Mouse (Mus musculus) limb, embryonic 14.5 days (tissue): ENCODE measurements around the gene Bcl2l13. TPM values are rescaled to one million over a fixed set of nuclear protein-coding genes. Genes with fewer than 3 reads are reported as not detected.
"Not testable (repeated sequence)": the region's sequence is repeated elsewhere in the genome, so short reads cannot be mapped to it uniquely, and the experiment has no call there.

Source experiments
- ATAC-seq: fragments of 200-750 bp; cut with Nextera tagmentation; 2 replicates; pipeline ENCODE4 v1.8.0; 2017; ENCODE audit warnings: low read depth, moderate number of reproducible peaks, moderate TSS enrichment; ENCODE audit not compliant: low FRiP score
- DNase-seq: peaks from one replicate; pipeline ENCODE4 v3.0.0-alpha.2; 2015; ENCODE audit warnings: low spot score
- H3K27ac ChIP-seq: fragments of 300-500 bp; sonication (generic); replicated peaks from 2 replicates; pipeline ENCODE4 v1.5.1; 2014; ENCODE audit warnings: low read depth, mild to moderate bottlenecking, low read length, moderate library complexity, mixed read lengths
- H3K27me3 ChIP-seq: fragments of 300-500 bp; sonication (generic); 2 replicates; pipeline ENCODE4 v1.6.1; 2014; ENCODE audit warnings: low read length, mixed read lengths; ENCODE audit not compliant: control insufficient read depth, insufficient read depth
- H3K36me3 ChIP-seq: fragments of 300-500 bp; sonication (generic); 2 replicates; pipeline ENCODE4 v1.6.1; 2014; ENCODE audit warnings: mild to moderate bottlenecking, low read length, moderate library complexity, mixed read lengths; ENCODE audit not compliant: control insufficient read depth, insufficient read depth
- H3K4me1 ChIP-seq: fragments of 300-500 bp; sonication (generic); 2 replicates; pipeline ENCODE4 v1.6.1; 2014; ENCODE audit warnings: antibody characterized with exemption, low read length, mixed read lengths; ENCODE audit not compliant: control insufficient read depth, insufficient read depth
- H3K4me2 ChIP-seq: fragments of 300-500 bp; sonication (generic); replicated peaks from 2 replicates; pipeline ENCODE4 v1.6.1; 2014; ENCODE audit warnings: low read depth, mild to moderate bottlenecking, low read length, moderate library complexity; ENCODE audit not compliant: severe bottlenecking
- H3K4me3 ChIP-seq: fragments of 300-500 bp; sonication (generic); replicated peaks from 2 replicates; pipeline ENCODE4 v1.5.1; 2014; ENCODE audit warnings: low read length
- H3K9ac ChIP-seq: fragments of 300-500 bp; sonication (generic); 2 replicates; pipeline ENCODE4 v1.6.1; 2014; ENCODE audit warnings: mild to moderate bottlenecking, low read depth, low read length, moderate library complexity; ENCODE audit not compliant: severe bottlenecking
- H3K9me3 ChIP-seq: fragments of 300-500 bp; sonication (generic); 2 replicates; pipeline ENCODE4 v1.6.1; 2016; ENCODE audit warnings: low read length; ENCODE audit not compliant: control insufficient read depth
- POLR2A ChIP-seq: fragments of 200-500 bp; IDR thresholded peaks from 2 replicates; pipeline ENCODE4 v1.8.0; 2012; ENCODE audit warnings: inconsistent platforms, mild to moderate bottlenecking, moderate library complexity, borderline replicate concordance; ENCODE audit not compliant: insufficient read depth, insufficient read length; ENCODE audit errors: extremely low read depth
- WGBS: fragments of 180-500 bp; shearing (Covaris S2); extraction: QIAGEN DNeasy Blood & Tissue Kit; methylation state at CpG from one replicate; pipeline ENCODE4 v1.1.7; 2014; 5-methylcytosine and 5-hydroxymethylcytosine counted together
- polyA plus RNA-seq, 2 experiments: library from polyadenylated mRNA; depleted of rRNA in 1 of 2; stranded (reverse) in 1 of 2; unstranded in 1 of 2; fragments of >200 nt; fragmentation: Nextera tagmentation in 1 of 2; extraction: Ambion mirVana in 1 of 2; gene quantifications; 2 replicates each; pipeline versions ENCODE4 v1.2.1 to v1.2.3; 2012 to 2014

The Bcl2l13 gene
- polyA plus RNA-seq, 2 experiments = 23.7 to 27.4 TPM

DNA sequence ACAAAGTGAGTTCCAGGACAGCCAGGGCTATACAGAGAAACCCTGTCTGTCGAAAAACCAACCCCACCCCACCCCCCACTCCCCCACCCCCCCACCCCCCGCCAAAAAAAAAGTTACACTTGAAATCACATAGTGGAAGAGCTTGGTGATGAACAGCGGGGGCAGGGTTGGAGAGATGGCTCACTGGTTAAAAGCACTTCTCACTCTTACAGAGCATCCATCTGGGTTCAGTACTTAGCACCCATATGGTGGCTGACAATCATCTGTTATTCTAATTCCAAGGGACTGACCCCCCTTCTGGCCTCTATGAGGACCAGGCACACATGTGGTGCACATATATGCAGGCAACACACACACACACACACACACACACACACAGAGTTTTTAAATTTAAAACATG, 82.0 kb downstream of the Bcl2l13 start:
- Histone ChIP-seq H3K4me2 (no peak overlapping the region), H3K9me3 (no peaks in the 10 kb centered on the region), H3K27ac (no peak overlapping the region), H3K9ac (no peak overlapping the region), H3K4me3 (no peak overlapping the region), H3K27me3 (no peaks in the 10 kb centered on the region), H3K36me3 (no peaks in the 10 kb centered on the region), H3K4me1 (peaks cover 8% of the 10 kb centered on the region)
- no peak for DNase-seq
- WGBS = 53% methylated on average over 3 of the region's 3 CpGs
- TF ChIP-seq POLR2A = no peak
- no peak for ATAC-seq

DNA sequence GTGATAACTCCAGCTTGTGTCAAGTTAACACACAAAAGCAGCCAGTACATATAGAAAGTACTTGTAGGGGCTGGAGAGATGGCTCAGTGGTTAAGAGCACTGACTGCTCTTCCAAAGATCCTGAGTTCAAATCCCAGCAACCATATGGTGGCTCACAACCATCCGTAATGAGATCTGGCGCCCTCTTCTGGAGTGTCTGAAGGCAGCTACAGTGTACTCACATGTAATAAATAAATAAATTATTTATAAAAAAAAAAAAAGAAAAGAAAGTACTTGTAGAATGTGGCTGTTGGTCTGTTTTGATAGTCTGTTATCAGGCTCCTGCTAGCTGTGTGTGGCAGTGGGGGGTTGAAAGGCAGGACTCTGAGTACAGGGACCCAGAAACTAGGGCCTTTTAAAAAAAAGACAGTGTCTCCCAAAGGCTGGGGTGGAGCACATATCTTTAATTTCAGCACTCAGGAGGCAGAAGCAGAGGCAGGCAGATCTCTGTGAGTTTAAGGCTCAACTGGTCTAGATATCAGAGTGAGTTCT, 88.8 kb downstream of the Bcl2l13 start:
- WGBS = 81% methylated on average over 2 of the region's 2 CpGs
- H3K4me1 ChIP-seq, H3K36me3 ChIP-seq, DNase-seq, H3K9me3 ChIP-seq, H3K4me3 ChIP-seq, H3K4me2 ChIP-seq, H3K27ac ChIP-seq, ATAC-seq, H3K27me3 ChIP-seq, H3K9ac ChIP-seq: not testable (repeated sequence)

DNA sequence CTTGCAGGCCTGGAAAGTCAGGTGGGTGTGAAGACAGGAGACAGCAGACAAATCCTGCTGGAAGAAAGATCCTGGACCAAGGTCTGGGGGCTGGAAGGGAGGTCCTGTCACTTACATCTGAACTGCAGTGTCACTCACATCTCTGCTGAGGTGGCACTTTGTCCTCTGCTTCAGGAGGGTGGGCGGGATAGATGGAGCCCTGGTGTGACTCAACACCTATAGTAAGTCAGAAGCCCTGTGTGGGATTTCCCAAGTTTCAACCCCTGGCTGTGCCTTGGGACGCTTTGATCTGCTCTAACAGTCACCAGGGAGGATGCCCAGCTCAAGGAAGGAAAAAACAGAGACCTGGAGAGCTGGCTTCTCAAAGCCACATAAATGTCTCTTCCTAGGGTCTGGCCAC, 90.9 kb downstream of the Bcl2l13 start:
- ATAC-seq (no peak), DNase-seq (no peak)
- H3K9me3 ChIP-seq = no peaks in the 10 kb centered on the region
- 0 out of 2 replicates have a peak, but pooled peaks cover 4% of the 10 kb centered on the region for H3K36me3 ChIP-seq
- no peak for TF ChIP-seq POLR2A
- WGBS = 27% methylated on average over 2 of the region's 2 CpGs
- no peak overlapping the region for H3K27ac ChIP-seq
- no peaks in the 10 kb centered on the region for H3K4me1 ChIP-seq
- H3K4me2 ChIP-seq = no peak overlapping the region
- H3K4me3 ChIP-seq = no peak overlapping the region
- no peak overlapping the region for H3K9ac ChIP-seq
- H3K27me3 ChIP-seq = no peaks in the 10 kb centered on the region

GRCm38 (mm10) chr6:120927765-120928164, 91.8 kb downstream of the Bcl2l13 start:
- no peak for ATAC-seq
- Histone ChIP-seq H3K36me3 (peaks cover 12% of the 10 kb centered on the region), H3K27me3 (no peaks in the 10 kb centered on the region), H3K4me2 (no peak overlapping the region), H3K27ac (no peak overlapping the region), H3K9ac (no peak overlapping the region), H3K9me3 (no peaks in the 10 kb centered on the region), H3K4me1 (no peaks in the 10 kb centered on the region), H3K4me3 (no peak overlapping the region)
- TF ChIP-seq POLR2A = no peak
- no peak for DNase-seq
- 61% methylated on average over 3 of the region's 3 CpGs for WGBS

DNA sequence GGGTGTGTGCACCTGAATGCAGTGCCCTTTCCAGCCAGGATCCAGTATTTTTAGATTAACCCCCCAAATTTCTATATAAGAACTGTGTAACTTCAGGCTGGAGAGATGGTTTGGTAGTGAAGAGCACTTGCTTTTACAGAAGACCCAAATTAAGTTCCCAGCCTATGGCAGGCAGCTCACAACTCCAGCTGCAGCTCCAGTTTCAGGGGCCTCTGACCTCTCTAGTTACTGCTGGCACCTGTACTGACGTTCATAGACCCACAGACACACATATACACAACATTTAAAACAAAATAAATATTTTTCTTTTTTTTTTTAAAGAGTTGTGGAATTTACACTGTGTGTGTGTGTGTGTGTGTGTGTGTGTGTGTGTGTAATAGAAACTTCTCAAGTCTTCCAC, 93.4 kb downstream of the Bcl2l13 start:
- peaks cover 22% of the 10 kb centered on the region for H3K36me3 ChIP-seq
- H3K27ac ChIP-seq = no peak overlapping the region
- no peak overlapping the region for H3K4me3 ChIP-seq
- H3K9me3 ChIP-seq = no peaks in the 10 kb centered on the region
- H3K4me2 ChIP-seq = no peak overlapping the region
- no peak for TF ChIP-seq POLR2A
- 29% methylated on average over 1 of the region's 1 CpGs for WGBS
- DNase-seq (no peak), ATAC-seq (no peak)
- no peaks in the 10 kb centered on the region for H3K27me3 ChIP-seq
- no peak overlapping the region for H3K9ac ChIP-seq
- H3K4me1 ChIP-seq = no peaks in the 10 kb centered on the region
